Mouse (Mus musculus): ENCODE results near the gene Nup210.

DNA sequence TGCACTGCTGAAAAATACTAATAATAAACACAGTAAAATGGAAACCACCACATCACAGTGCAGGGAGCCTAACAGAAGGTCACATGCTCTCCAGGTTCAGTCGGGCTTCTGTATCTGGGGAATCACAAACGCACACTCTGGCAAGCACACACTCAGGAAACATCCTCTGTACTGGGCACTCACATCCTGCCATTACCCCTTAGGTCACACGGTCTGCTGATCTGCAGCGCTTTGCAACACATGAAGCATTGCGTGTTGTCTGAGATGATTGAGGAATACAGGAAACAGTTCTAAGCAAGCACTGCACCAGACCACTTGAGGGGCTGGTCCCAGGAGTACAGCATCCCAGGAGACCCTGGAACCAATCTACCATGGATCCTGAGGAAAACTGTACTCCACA is 16.0 kb downstream of the Nup210 start:
- no peak for TF ChIP-seq CTCF (IDR thresholded peaks at IDR 0.05; ENCODE audit: extremely low read depth, insufficient read depth, insufficient read length, insufficient replicate concordance)
- no peak for TF ChIP-seq POLR2A (IDR thresholded peaks at IDR 0.05; ENCODE audit: low read depth, low read length)
